Mouse (Mus musculus): ENCODE measurements around the gene Ryr2.
"Not testable (repeated sequence)": the region's sequence is repeated elsewhere in the genome, so short reads cannot be mapped to it uniquely, and the experiment has no call there.

Gene Ryr2

DNA sequence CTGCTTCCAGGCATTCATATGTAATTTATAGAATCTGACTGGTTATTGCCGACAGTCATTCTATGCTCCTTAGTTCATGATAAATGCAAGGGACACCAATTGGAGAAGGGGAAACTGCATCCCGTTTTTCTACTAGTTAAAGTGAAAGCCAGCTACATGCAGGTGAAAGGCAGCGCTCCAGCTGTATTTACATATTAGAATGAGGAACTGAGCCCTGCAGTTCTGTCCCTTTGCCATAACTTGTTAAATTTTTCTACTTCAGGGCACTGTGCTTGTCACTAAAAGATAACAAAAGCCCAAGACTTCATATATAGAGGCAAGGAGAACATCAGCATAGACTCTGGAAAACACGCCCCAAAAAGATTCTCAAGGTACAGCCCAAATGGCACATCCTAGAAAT is 165.0 kb downstream of the Ryr2 start:
- no peak for DNase-seq (ENCODE audit: low spot score)

DNA sequence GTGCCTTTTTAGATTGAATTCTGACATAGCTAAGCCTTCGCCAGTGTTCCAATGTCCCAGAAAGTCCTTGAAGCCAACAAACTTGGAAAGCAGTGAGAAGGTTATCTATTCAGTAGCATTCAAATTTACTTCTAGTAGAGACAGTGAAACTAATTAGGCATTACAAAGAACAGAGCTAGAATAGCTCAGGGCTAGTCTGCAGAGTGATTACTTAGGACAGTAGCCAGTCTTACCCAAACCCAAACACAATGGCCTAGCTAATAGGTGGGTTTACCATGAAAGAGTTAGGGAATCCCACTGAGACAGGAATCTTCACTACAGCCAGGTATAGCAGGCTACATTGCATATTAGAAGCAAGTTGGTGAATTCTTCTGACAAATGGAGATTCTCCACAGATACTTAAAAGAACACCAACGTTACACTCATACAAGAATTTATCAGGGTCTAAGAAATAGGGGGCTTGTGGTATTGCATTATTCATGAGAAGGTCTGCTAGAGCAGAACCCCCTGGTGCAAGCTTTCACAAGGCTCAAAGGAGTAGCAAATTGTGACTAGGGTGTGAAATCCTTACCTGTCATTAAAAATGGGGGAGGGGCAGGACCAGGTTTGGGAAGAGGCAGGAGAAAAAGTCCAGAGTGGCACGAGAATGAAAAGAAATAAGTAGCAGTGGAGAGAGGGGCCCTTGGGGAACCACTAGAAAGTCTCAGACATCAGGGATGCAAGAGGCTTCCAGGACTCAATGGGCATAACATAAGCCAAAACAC is 172.3 kb downstream of the Ryr2 start:
- not testable (repeated sequence) for DNase-seq (ENCODE audit: low spot score)

DNA sequence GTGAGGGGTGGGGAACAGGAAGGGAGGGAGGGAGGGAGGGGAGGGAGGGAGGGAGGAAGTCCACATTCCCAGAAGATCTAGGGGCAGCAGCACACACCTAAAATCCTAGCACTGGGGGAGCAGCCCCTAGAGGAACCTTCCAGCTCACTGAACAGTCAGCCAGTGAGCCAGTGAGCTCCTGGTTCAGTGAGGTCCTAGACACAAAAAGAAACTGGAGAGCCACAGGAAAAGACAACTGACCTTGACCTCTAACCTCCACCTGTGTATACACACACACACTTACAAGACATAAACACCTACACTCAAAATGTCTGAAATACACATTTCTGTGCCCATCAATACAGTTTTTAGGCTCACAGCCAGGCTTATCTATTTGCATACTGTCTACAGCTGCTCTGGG is 173.4 kb downstream of the Ryr2 start:
- DNase-seq (ENCODE audit: low spot score) = no peak

DNA sequence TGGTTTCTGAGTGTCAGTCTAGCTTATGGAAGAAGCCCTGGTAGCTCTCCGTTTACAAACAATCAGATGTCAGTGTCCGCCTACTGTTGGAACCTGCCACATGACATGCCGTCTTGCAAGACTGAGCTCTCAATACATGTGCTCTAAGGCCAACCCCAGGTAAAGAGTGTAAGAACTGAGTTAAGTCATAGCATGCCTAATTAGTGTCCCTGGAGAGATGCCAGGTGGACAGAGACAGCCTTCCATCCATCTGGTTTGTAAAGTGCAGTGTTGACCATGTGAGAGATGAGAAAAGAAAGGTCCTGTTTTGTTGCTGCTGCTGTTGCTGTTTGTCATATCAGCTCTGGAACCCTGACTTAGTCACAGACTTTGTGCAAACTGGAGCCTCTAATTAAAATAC is 178.0 kb downstream of the Ryr2 start:
- no peak for DNase-seq (ENCODE audit: low spot score)

DNA sequence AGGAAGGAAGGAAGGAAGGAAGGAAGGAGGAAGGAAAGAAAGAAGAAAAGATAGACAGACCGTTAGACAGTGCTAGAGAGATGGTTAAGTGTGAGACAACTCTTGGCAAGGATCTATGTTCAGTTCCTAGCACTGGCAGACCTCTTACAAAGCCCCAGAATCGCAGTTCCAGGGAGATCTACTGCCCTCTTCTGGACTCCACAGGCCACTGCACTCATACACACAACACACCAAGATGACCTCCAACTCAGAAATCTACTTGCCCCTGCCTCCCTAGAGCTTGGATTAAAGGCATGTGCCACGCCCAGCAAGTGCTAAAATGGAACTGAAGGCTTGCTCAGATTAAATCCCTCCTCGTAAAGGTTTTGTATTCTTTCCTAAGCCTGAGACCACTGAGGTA is 179.0 kb downstream of the Ryr2 start:
- no peak for DNase-seq (ENCODE audit: low spot score)

DNA sequence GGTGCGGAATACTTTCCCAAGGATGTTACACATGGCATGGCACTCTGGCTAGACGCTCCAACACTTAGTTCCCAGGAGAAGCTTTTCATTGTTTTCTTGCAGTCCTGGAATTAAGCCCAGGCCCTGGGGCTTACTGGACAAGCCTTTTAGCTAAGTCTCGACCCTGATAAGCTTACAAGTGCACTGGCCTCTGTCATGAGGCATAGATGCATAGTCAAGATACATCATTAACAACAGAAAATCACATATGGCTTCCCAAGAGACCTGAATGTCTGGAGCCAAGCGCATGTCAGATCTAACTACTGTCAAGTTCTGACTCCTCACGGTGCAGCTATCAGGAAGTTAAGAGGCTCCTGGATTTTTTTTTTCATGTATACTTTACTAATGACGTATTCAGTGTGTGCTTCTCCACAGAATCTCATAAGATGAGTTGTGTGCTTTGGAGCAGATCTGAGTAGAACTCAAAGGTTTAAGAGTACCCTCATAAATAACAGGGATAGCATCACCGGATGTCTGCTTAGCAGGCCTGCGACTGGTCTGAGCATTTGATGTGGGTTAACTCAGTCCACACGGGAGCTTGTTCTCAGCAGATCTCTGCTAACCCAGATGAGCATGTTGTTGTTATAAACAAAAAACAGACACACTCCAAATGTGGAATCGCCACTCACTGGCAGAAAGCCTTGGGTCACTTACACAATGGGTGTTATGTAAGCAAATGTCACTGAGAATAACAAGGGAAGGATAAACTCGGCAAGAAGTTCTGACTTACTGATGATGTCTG is 179.8 kb downstream of the Ryr2 start:
- DNase-seq (ENCODE audit: low spot score) = no peak

DNA sequence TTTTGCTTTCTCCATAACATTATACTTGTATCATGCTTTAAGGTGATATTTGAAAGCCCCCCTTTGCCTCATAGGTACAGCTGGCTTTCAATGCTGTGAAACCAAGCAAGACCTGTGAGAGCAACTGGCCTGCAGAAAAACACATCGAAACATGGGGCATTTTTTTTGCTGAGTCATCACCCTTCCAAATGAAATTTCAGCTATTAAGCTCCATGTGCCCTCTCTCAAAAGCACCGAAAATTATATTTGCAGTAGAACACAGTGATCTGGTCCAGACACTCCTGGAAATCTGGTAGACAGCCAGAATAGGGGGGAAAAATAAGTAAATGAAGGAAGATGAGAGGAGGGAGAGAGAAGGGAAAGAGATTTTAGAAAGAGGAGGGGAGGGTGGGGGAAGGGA is 180.5 kb downstream of the Ryr2 start:
- DNase-seq (ENCODE audit: low spot score) = no peak

DNA sequence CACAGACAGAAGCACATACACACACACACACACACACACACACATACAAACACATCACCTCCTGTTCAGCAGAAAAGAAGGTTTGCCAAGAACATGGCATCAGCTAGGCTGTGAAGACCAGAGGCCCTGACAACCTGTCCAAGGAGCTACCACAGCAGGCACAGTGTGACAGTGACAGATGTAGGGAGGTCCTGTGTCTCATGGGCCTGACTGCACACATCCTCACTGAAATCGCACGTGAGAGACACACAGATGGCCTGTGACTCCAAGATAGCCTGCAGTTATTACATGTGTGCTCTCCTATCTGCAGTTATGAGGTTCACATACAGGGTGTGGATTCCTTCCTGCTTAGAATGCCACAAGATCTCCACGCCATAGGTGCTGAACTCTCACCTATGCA is 182.0 kb downstream of the Ryr2 start:
- no peak for DNase-seq (ENCODE audit: low spot score)

DNA sequence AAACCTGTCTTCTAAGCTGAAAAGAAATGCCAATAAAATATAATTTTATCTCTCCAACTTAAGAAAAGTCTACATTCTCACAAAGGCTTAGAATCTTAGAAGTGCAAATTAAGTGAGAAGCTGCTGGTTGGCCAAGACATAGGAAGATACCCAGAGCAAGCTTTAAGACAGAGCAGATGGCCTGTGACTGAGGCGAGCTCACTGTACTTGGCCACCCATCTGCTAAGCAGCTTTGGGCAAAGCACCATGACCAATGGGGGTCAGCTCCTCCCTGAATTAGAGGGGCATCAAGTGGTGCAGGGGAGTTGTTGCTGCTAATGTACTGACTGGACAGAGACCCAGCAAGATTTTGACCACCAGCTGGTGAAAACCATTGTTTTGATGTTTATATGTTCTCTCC is 186.2 kb downstream of the Ryr2 start:
- DNase-seq (ENCODE audit: low spot score) = no peak

DNA sequence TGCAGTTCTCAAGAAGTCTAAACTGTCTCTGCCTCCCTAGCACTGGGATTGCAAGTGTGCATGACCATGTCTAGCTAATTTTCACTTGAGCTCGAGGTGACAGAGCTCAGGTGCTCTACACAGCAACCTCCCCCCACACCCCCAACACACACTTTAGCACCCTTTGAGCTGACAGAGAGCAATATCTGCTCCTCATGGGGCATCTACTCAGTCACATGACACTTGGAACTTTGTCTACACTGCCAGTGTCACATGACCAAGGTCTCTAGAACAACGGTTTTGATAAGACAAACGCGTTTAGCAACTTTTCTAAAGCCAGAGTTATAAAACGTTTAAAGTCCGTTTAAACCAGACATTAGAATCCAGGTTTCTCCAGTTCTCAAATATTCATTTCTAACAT is 187.3 kb downstream of the Ryr2 start:
- DNase-seq (ENCODE audit: low spot score) = no peak

DNA sequence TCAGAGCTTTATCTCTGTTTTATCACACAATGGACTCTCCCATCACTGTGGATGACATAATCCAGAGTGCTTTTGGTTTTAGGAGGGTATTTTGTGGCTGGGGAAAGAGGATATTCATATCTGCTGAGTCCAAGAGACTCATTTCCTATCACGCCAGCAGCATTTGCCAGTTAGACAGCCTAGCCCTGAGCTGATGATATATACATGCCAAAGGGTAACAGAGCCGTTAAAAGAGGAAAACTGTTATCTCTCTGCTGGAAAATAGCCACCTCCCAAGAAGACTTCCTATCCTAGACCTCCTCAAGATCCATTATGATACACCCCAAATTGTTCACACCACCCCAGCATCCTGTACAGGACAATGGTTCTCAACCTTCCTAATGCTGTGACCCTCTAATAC is 191.1 kb downstream of the Ryr2 start:
- no peak for DNase-seq (ENCODE audit: low spot score)

DNA sequence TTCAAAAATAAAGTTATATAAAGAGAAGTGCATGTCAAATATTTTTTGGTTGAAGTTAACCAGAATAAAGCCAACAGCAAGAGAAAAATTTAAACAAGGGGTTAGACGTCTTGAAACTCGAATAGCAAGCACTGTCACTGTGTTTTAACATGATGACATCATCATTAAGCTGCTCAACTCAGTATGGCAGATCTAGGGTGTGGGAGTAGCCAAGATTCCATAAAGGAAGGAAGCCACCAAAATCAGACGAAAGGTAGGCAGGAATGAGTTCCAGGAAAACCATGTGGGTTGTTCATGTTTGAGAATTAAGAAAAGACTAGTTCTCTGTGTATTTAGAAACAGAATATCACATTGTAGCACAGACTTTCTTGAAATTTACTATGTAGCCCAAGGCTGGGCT is 192.1 kb downstream of the Ryr2 start:
- DNase-seq (ENCODE audit: low spot score) = no peak

DNA sequence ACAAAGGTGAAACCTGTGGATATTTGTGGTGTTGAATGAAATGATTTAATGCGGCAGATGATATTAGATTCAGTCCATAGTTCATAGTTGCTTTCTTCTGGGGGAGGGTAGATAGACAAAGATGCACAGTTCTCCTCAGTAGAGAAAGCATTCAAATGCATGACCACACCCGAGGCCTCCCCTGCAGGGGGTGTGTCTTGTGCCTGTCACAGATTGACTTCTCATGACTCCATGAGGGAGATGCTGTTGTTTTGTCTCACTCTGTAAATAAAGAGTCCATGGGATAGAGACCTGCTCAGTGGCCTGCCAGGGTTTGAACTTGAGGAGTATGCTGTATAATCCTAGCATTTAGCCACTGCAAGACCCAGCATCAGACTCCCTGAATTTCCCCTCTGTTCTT is 194.5 kb downstream of the Ryr2 start:
- no peak for DNase-seq (ENCODE audit: low spot score)

DNA sequence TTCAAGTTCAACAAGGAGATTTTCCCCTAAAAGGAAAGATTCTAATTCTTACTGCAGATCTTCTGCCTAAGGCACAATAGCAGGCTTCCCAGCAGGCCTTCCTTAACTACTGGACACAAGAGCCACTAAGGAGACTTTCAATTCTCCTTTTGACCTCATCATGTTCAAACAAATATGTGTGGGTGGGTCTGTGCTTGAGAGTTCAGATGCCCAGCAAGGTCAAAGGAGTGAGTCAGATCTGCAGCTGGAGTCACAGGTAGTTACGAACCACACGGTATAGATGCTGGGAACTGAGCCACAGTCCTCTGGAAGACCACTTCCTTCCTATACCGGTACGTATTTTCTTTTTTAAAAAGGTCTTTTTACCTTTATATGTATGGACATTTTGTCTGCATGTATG is 198.6 kb downstream of the Ryr2 start:
- DNase-seq (ENCODE audit: low spot score) = no peak

DNA sequence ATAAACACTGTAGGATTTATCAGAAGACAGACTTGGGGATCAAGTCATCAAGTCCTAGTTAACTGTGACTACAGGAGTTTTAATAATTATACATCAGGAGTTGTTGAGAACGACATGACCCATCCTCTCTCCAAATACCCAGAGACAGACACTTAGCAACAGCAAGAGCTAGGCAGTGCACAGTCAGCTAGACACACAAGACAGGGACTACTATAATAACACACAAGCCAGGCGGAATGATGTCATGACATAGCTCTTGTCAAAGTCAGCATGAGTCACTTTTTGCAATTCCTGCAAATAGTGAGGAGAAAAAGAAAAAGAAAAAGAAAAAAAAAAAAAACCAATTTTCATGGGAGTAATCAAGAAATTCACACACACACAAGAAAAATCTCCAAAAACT is 201.6 kb downstream of the Ryr2 start:
- no peak for DNase-seq (ENCODE audit: low spot score)

DNA sequence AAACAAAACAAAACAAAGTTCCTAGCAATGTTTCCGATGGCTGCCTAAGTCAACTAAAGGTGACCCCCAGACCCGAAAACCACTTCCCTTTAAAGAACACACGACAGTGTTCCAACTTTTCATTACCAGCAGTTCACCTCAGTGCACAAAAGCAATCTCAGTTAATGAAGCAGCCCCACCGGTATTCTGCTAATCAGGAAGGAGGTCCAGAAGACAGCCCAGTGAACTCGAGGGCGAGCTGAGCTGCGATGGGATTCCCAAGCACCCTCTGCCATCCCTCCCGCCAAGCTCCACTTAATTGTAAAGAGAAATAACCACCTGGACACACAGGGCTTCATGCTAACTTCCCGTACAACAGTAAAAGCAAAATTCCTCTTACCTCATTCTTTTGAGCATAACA is 203.5 kb downstream of the Ryr2 start:
- no peak for DNase-seq (ENCODE audit: low spot score)

DNA sequence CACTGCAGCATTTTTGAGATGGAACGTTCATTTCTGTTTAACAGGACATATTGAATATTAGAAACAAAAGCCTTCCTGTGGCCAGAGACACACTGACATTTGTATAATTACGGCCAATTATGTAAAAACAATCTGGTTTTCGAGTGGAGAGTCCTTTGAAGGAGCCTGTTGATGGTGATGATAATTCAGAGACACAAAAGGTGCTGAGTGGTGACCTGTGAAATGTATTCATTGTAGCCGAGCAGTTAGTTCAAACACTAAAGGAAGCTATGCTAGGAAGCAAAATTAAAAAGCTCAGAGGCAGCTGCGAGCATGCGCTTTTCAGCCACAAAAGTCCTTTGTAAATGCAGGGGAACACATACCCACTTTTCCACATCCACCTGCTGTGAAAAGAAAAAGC is 203.9 kb downstream of the Ryr2 start:
- DNase-seq (ENCODE audit: low spot score) = no peak

DNA sequence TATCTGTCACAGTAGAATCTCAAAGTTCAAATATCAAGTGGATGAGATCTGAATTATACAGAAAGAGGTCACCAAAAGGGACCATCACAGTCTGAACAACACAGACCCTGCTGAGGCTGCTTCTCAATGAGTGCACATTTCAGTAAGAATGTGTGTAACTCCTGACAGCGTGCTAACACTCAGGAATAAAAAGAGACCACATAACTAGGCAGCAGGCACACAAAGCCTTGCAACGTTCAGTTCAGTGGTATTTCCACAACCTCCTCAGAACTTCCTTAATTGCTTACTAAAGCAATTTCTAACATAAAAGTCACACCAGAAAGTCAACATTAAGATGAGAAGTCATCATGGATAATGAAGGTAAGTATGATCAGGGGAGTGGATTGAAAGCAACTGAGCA is 206.1 kb downstream of the Ryr2 start:
- no peak for DNase-seq (ENCODE audit: low spot score)

DNA sequence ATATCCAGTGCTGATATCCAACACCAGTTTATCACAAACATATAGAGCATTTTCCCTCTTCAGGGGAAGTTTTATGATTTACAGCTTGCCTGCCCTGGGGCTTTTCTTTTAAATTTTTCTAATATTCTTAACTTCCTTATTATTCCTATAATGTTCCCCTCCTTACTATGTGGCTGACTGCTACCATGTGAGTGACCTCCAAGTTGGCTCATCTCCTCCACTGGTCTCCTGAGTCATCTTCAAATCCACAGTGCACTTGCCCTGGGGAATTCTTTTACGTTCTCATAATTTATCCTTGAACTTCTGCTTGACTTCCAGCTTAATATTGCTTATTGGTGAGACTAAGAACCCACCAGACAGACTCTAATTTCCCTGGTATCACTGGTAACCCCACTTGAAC is 211.1 kb downstream of the Ryr2 start:
- DNase-seq (ENCODE audit: low spot score) = no peak

DNA sequence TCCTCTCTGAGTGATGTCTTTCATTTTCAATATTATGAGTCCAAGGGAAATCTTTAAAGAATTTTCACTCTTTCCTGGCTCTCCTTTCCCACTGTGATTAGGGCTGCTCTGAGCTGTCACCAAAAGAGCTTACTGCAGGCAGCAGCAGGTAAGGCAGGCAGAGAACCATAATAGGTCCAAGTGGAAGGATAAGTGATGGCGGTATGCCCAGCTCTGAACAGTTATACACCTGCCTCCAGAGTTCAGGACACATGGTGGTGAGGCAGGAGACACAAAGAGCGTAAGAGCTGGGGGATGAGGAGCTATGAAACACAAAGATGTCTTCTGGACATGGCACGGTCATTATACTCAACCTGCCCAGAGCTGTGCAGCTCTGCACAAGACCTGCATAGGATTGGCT is 215.0 kb downstream of the Ryr2 start:
- DNase-seq (ENCODE audit: low spot score) = no peak

DNA sequence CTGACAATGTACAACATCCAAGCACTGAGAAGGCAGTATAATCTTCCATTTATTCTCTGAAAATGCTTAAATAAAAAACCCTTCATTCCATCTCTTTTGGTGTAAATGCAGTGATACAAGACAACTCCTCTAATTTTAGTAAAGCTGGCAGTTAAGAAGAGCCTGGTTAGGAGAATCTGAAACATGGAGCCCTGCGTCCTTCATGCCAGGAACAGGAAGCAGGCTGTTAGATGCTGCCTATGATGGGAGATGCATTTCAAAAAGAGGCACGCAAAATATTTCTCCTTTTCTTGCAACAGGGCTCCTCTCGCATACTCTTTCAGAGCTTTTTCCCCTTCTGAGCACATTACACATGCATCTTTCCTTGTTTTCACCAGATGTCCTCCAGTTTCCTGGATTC is 215.6 kb downstream of the Ryr2 start:
- no peak for DNase-seq (ENCODE audit: low spot score)

DNA sequence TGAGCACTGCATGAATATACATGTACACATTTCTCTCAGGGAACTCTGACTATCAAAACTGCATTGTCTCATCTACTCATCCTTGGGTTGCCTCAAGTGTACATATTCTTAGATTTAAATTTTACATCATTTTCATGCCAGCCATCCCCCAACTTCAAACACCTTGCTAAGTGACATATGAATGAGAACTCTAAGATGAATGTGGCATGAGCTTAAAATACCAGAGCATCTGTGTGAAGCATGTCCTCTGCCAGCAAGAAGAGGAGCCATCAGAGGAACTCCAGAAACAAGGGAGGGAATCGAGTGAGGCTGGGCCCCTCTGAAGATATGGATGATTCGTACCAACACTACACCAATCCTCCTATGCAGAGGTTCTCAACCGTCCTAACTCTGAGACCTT is 222.6 kb downstream of the Ryr2 start:
- no peak for DNase-seq (ENCODE audit: low spot score)

DNA sequence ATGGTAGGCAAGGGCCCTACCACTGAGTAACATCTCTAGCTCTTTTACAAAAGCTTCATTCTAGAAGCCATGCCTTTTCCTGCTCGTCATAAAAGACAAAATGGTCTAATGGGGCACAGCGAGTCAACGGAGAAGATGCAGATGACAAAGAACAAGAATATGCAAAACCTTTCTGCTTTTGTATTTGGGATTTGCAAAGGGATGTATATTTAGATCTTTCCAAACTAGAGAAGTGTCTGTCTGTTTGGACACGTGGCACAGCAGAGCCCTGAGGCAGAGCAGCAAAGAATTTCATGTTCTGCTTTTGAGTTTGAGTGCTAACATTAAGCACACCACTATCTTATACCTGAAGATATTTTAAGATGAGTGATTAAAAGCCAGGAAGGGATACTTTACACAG is 224.4 kb downstream of the Ryr2 start:
- DNase-seq (ENCODE audit: low spot score) = no peak

Measured in spleen, adult 12 weeks (tissue).